ENCODE assay signal across 18 mouse cellular contexts in genomic region chr12:79851898-79852297, GRCm38 (mm10).
DNase-seq lines count a peak whose midpoint lies in the region; ATAC-seq and TF ChIP-seq lines count a peak whose summit lies in the region.
"Had no signal": no experiment of that assay in that cellular context is flagged by ENCODE, and none has a peak within 500 bp of the region (broad histone marks: within the 10 kb centered on the region; RNA-seq: fewer than 3 reads in every experiment).

No protein-coding gene starts in this region.

- H3K9ac ChIP-seq in heart, embryonic 11.5 days (ENCODE audit: low read depth, low read length): no peak overlapping the region
- no peak overlapping the region for H3K9ac ChIP-seq in kidney, embryonic 14.5 days (ENCODE audit: low read depth, low read length)
- no peak overlapping the region for H3K9ac ChIP-seq in ES-Bruce4 (ENCODE audit: low read depth, poor library complexity, severe bottlenecking)
- H3K9ac ChIP-seq in embryonic facial prominence, embryonic 14.5 days (ENCODE audit: low read depth, low read length): no peak overlapping the region
- H3K9ac ChIP-seq: forebrain, postnatal 0 days; hindbrain, embryonic 14.5 days; liver, embryonic 13.5 days; midbrain, embryonic 12.5 days had no signal

- no peak for ATAC-seq in heart, embryonic 11.5 days (replicated peaks; ENCODE audit: insufficient number of reproducible peaks, low FRiP score, low TSS enrichment)
- no peak for ATAC-seq in kidney, embryonic 14.5 days (ENCODE audit: low FRiP score, low TSS enrichment)
- no peak for ATAC-seq in embryonic facial prominence, embryonic 14.5 days (ENCODE audit: low read depth)
- ATAC-seq: activated CD4-positive, CD25-positive, alpha-beta regulatory T cell, adult 4 months; forebrain, postnatal 0 days had no signal

- no peaks in the 10 kb centered on the region for H3K36me3 ChIP-seq in heart, embryonic 11.5 days (ENCODE audit: control insufficient read depth, insufficient read depth, low read length)
- no peaks in the 10 kb centered on the region for H3K36me3 ChIP-seq in kidney, embryonic 14.5 days (ENCODE audit: control insufficient read depth, insufficient read depth, low read length)
- H3K36me3 ChIP-seq in ES-Bruce4 (ENCODE audit: control insufficient read depth, insufficient read depth, low read length, poor library complexity, severe bottlenecking): no peaks in the 10 kb centered on the region
- H3K36me3 ChIP-seq in embryonic facial prominence, embryonic 14.5 days (ENCODE audit: control insufficient read depth, insufficient read depth, low read length): no peaks in the 10 kb centered on the region
- H3K36me3 ChIP-seq: liver, embryonic 13.5 days; midbrain, embryonic 12.5 days had no signal

- no peak for TF ChIP-seq POLR2A in ES-Bruce4 (IDR thresholded peaks at IDR 0.05; ENCODE audit: insufficient read depth, low read length)

- peak; percentile 89 for TF ChIP-seq EP300 in ES-Bruce4 (IDR thresholded peaks at IDR 0.05; ENCODE audit: insufficient read depth, low read depth, low read length)

- 83% methylated on average over 8 of the region's 8 CpGs for WGBS in heart, embryonic 11.5 days (ENCODE audit: insufficient replicate concordance)
- WGBS in kidney, embryonic 14.5 days: 90% methylated on average over 8 of the region's 8 CpGs
- 78% methylated on average over 8 of the region's 8 CpGs for WGBS in embryonic facial prominence, embryonic 14.5 days

- H3K9me3 ChIP-seq in heart, embryonic 11.5 days (replicated peaks; ENCODE audit: control insufficient read depth, low read length): no peaks in the 10 kb centered on the region
- H3K9me3 ChIP-seq in kidney, embryonic 14.5 days (ENCODE audit: control insufficient read depth, low read length): no peaks in the 10 kb centered on the region; the same call in 1 of the 2 replicates
- peaks cover 3% of the 10 kb centered on the region; the same call in 1 of the 2 replicates for H3K9me3 ChIP-seq in ES-Bruce4 (replicated peaks; ENCODE audit: control insufficient read depth, insufficient read depth, low read length, poor library complexity, severe bottlenecking)
- H3K9me3 ChIP-seq in embryonic facial prominence, embryonic 14.5 days (ENCODE audit: control insufficient read depth, low read length): 0 out of 2 replicates have a peak, but pooled peaks cover 5% of the 10 kb centered on the region
- H3K9me3 ChIP-seq: liver, embryonic 13.5 days had no signal

- peak overlapping the region; percentile 36 for H3K27ac ChIP-seq in heart, embryonic 11.5 days (ENCODE audit: low read depth, low read length)
- peak overlapping the region; percentile 47; the same call in 1 of the 2 replicates for H3K27ac ChIP-seq in kidney, embryonic 14.5 days (ENCODE audit: low read depth, low read length)
- H3K27ac ChIP-seq in ES-Bruce4 (ENCODE audit: insufficient read depth, low read length): peak overlapping the region; percentile 99
- 0 out of 2 replicates have a peak overlapping the region, but pooled peaks have one; percentile 36 for H3K27ac ChIP-seq in embryonic facial prominence, embryonic 14.5 days (replicated peaks; ENCODE audit: low read depth, low read length)
- H3K27ac ChIP-seq: hindbrain, embryonic 14.5 days; kidney, postnatal 0 days; liver, embryonic 13.5 days; midbrain, embryonic 12.5 days had no signal

- no peak for TF ChIP-seq CTCF in ES-Bruce4 (IDR thresholded peaks at IDR 0.05; ENCODE audit: low read depth, low read length)

- no peaks in the 10 kb centered on the region for H3K27me3 ChIP-seq in heart, embryonic 11.5 days (ENCODE audit: control insufficient read depth, insufficient read depth, low read length)
- no peaks in the 10 kb centered on the region for H3K27me3 ChIP-seq in kidney, embryonic 14.5 days (ENCODE audit: control insufficient read depth, insufficient read depth, low read length)
- H3K27me3 ChIP-seq in ES-Bruce4 (ENCODE audit: control insufficient read depth, insufficient read depth, low read length, poor library complexity, severe bottlenecking): no peaks in the 10 kb centered on the region
- H3K27me3 ChIP-seq in embryonic facial prominence, embryonic 14.5 days (replicated peaks; ENCODE audit: control insufficient read depth, insufficient read depth, low read length): no peaks in the 10 kb centered on the region
- H3K27me3 ChIP-seq: liver, embryonic 13.5 days; midbrain, embryonic 12.5 days had no signal

- H3K4me1 ChIP-seq in heart, embryonic 11.5 days (ENCODE audit: control insufficient read depth, insufficient read depth, low read length): peaks cover 29% of the 10 kb centered on the region
- H3K4me1 ChIP-seq in kidney, embryonic 14.5 days (ENCODE audit: control insufficient read depth, insufficient read depth, low read length): peaks cover 37% of the 10 kb centered on the region
- H3K4me1 ChIP-seq in ES-Bruce4 (ENCODE audit: control insufficient read depth, insufficient read depth, low read length): peaks cover 2% of the 10 kb centered on the region
- peaks cover 70% of the 10 kb centered on the region for H3K4me1 ChIP-seq in embryonic facial prominence, embryonic 14.5 days (ENCODE audit: control insufficient read depth, insufficient read depth, low read length)

- H3K4me3 ChIP-seq in heart, embryonic 11.5 days (ENCODE audit: low read depth, low read length): no peak overlapping the region
- no peak overlapping the region for H3K4me3 ChIP-seq in kidney, embryonic 14.5 days (ENCODE audit: low read length)
- no peak overlapping the region for H3K4me3 ChIP-seq in ES-Bruce4 (ENCODE audit: low read depth, low read length)
- no peak overlapping the region for H3K4me3 ChIP-seq in embryonic facial prominence, embryonic 14.5 days (ENCODE audit: low read depth, low read length)
- H3K4me3 ChIP-seq: liver, embryonic 13.5 days; midbrain, embryonic 12.5 days had no signal

- no peak overlapping the region for H3K4me2 ChIP-seq in heart, embryonic 11.5 days
- no peak overlapping the region for H3K4me2 ChIP-seq in kidney, embryonic 14.5 days (replicated peaks; ENCODE audit: low read depth, low read length)
- no peak overlapping the region for H3K4me2 ChIP-seq in embryonic facial prominence, embryonic 14.5 days (ENCODE audit: low read depth, low read length)
- H3K4me2 ChIP-seq: hindbrain, embryonic 14.5 days; liver, embryonic 13.5 days; midbrain, embryonic 12.5 days had no signal

- DNase-seq in heart, adult 8-10 months (ENCODE audit: low spot score): no peak
- DNase-seq in kidney, postnatal 36 days: no peak
- DNase-seq in embryonic facial prominence, embryonic 14.5 days (ENCODE audit: low spot score): no peak
- no peak for DNase-seq in gastrocnemius, postnatal 4 days (ENCODE audit: low spot score in 2 of 2)
- DNase-seq in right cerebral cortex, postnatal 10 days (ENCODE audit: low spot score in 2 of 2): no peak
- DNase-seq: forebrain, postnatal 0 days; gastrocnemius, postnatal 14 days; layer of hippocampus, adult 9-11 months; liver, embryonic 13.5 days; lung, postnatal 36 days; right cerebral cortex, postnatal 14 days had no signal

Comparison
In these comparisons a context has a peak if more than half of its experiments do, and no peak if none do; other contexts are left out.
1. H3K27ac ChIP-seq: peak in every context shown above with its lines; median percentile 99 in ES-Bruce4; 47 in kidney, embryonic 14.5 days; 36 in heart, embryonic 11.5 days; 36 in embryonic facial prominence, embryonic 14.5 days.